Mouse (Mus musculus) c-Kit-positive CD71-positive TER-119-negative erythroid progenitor cells, embryonic 14.5 days (primary cell): ENCODE results near the gene Tor1b.
A peak's percentile ranks its signal among the peaks of the same experiment; 100 is the strongest.

Experiments
- DNase-seq: peaks from one replicate; pipeline ENCODE4 v3.0.0-alpha.2; 2013; ENCODE audit warnings: low read depth

The Tor1b gene

DNA sequence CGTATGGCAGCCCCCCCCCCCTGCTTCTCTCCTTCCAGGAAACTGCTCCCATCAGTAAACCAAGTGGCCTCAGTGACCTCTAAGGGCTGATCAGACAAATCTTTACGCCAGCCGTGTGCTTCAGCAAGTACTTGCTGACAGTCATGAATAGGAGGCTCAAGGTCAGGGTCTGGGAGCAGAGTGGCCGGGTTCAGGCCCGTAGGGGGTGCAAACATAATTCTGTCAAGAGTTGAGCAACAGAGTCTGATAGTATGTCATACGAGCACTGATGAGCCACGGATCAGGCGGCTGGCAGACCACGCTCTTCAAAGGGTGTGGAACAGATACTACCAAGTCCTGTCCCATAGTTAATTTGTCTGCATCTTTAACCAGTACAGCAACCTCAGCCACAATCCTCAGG is 37.5 kb downstream of the Tor1b start:
- no peak for DNase-seq

DNA sequence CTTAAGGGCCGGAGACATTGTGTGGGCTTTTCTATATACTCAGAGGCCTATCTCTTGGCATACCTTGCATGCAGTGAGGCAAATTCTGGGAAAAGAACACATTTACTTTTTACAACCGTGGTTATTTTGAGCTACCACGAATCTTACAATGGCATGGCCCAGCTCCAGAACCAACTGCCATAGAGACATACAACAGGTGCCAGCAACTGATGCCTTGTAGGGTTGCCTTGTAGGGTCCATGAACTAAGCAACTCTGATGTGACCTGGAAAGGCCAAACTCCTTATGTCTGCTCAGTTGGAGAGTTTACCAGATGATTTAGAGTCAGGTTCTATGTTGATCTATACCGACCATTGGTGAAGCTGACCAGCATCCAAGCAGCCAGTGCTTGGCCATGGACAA is 42.1 kb downstream of the Tor1b start:
- DNase-seq, result no peak

DNA sequence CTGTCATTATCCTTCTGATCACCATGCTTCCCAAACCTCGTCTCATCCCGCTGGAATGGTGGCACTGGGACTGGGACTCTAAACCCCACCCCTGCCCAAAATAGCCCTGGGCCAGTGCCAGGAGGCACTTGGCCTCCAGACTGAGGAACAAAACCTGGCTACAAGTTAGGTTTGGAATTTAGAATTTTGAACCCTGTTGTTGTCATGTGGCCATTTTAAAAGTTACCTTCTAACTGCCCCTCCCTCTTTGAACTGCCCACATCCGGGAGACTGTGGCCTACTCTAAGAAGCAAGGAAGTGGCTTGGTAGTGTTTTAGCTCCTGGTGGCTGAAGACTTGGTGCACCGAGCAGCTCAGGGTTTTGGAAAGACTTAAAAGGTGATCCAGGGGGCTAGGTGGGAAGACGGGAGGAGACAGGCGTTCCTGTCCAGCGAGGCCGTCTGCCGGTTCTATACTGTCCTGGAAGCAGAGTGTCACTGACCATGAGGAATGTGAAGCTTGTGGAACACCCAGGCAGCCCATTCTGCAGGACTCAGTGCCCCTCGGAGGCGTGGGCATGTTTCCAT is 42.8 kb downstream of the Tor1b start:
- no peak for DNase-seq

DNA sequence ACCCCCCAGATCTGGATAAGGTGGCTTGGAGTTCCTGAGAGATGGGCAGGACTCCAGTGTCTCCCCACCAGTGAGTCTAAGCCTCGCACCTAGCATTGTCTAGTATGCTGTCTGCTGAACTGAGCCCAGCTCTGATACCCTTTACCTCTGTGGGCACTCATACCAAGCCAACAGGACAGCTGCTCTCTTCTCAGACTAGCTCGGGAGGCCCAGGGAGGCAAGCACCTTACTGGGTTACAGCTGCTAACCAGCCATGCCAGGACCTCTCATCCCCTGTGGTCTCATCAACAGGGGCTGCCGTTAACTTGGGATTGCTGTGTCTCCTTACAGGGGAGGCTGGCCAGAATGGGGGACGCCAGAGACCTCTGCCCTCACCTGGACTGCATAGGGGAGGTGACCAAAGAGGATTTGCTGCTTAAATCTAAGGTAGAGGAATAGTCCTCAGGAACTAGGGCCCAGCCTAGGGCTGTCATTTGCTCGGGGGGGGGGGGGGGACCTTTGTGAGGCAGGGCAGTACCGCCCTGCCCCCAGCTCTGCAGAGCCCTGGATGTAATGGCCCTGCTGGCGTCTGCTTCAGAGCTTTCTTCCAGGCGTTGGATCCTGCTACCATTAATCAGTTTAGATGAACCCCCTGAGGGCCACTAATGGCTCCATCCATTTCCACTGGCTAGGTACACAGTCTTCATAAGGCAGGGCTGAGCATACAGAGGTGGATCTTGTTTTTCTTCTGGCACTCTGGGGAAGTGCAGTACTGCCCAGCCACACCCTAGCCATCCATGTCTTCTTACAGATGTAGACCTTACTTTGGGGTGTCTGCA is 45.9 kb downstream of the Tor1b start:
- DNase-seq, result no peak

DNA sequence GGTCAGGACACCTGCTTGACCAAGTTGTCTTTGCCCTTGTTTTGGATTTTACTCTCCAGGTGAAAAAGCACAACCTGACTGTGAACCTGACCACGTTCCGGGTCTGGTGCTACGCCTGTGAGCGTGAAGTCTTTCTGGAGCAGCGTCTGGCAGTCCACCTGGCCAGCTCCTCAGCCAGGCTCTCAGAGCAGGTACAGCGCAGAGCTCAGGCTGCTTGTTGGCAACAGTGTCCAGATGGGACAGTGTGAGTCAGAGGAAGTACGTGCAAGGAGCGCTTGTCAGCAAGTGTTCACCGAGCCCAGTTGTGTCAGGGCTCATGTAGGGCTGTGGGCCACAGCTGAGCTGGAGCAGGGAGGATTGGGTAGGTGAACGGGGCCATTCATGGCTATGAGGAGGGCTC is 50.1 kb downstream of the Tor1b start:
- DNase-seq, result no peak

DNA sequence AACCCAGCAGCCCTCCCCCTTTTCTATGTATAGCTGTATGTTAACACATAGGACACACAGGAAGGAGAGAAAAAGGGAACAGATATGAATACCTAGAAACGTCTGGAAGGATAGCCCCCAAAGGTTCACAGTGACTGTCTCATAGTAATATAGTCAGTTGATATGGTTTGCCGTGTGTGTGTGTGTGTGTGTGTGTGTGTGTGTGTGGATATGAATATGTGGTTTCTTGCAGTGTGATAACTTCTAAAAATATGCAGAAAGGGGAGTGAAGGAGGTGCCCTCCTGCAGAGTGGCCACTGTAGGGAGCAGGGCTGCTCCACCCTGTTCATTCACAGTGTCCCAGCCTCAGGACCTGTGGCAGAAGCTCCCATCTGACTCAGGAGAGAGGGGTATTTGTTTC is 52.7 kb downstream of the Tor1b start:
- no peak for DNase-seq

DNA sequence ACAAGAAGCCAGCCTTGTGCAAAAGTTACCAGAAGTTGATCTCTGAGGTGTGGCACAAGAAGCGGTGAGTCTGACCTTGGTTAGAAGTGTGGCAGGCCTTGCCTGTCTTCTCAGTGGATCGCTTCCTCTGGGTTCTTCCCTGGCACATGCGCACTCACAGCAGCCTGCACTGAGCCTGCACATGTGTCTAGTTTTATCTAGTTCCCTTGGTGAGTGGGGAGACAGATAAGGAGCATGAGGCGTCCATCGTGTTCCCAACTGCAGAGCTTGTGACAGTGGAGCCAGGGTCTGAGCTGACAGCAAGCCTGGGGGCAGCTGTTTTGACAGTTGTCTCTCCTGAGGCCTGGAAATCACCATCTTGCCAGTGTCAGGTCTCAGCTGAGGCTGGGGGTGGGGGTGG is 53.7 kb downstream of the Tor1b start:
- DNase-seq, result peak; percentile 86

DNA sequence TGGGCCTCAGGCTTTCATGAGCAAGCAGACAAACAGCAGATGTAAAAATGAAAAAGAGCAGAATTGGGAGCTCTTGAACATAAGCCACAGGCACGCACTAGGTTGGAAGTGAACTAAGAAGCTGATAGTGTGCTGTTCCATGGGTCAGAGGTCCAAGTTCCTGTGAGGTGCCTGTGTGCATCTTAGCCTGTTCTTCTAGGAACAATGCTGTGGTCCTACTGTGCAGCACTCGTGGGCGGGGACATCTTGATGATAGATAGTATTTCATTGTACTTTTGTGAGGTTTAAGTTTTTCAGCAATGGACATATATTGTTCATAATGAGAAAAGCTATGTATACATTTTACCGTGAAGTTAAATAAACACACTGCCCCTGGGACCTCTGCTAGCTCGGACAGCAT is 54.4 kb downstream of the Tor1b start:
- DNase-seq, result no peak
